Mouse (Mus musculus): ENCODE measurements around the gene Zrsr1.

Gene Zrsr1

GRCm38 (mm10) chr11:23008824-23009200 lies 37.0 kb downstream of the Zrsr1 start:
- no peak for DNase-seq (ENCODE audit: low spot score in 2 of 2)

- DNase-seq (ENCODE audit: low spot score in 2 of 2): no peak
Measured at GRCm38 (mm10) chr11:23013096-23013495, 41.3 kb downstream of the Zrsr1 start.

GRCm38 (mm10) chr11:23013580-23014294 lies 41.9 kb downstream of the Zrsr1 start:
- DNase-seq (ENCODE audit: low spot score in 2 of 2): no peak

- DNase-seq (ENCODE audit: low spot score in 2 of 2): no peak
Measured at GRCm38 (mm10) chr11:23014996-23015395, 43.2 kb downstream of the Zrsr1 start.

- DNase-seq (ENCODE audit: low spot score in 2 of 2): no peak
Measured at GRCm38 (mm10) chr11:23017943-23018342, 46.1 kb downstream of the Zrsr1 start.

GRCm38 (mm10) chr11:23020116-23020770 lies 48.4 kb downstream of the Zrsr1 start:
- no peak for DNase-seq (ENCODE audit: low spot score in 2 of 2)

GRCm38 (mm10) chr11:23020841-23021240 lies 49.0 kb downstream of the Zrsr1 start:
- no peak for DNase-seq (ENCODE audit: low spot score in 2 of 2)

- DNase-seq (ENCODE audit: low spot score in 2 of 2): no peak
Measured at GRCm38 (mm10) chr11:23023155-23023554, 51.4 kb downstream of the Zrsr1 start.

GRCm38 (mm10) chr11:23024169-23024568 lies 52.4 kb downstream of the Zrsr1 start:
- no peak for DNase-seq (ENCODE audit: low spot score in 2 of 2)

Measured in urinary bladder, postnatal 4 days (tissue).